Mouse (Mus musculus): ENCODE results near the gene Bak1. TPM values are rescaled to one million over a fixed set of nuclear protein-coding genes. Genes with fewer than 3 reads are reported as not detected.

Gene Bak1
- total and polyA plus RNA-seq, 3 experiments = 75.4 to 150 TPM; not detected in 1

DNA sequence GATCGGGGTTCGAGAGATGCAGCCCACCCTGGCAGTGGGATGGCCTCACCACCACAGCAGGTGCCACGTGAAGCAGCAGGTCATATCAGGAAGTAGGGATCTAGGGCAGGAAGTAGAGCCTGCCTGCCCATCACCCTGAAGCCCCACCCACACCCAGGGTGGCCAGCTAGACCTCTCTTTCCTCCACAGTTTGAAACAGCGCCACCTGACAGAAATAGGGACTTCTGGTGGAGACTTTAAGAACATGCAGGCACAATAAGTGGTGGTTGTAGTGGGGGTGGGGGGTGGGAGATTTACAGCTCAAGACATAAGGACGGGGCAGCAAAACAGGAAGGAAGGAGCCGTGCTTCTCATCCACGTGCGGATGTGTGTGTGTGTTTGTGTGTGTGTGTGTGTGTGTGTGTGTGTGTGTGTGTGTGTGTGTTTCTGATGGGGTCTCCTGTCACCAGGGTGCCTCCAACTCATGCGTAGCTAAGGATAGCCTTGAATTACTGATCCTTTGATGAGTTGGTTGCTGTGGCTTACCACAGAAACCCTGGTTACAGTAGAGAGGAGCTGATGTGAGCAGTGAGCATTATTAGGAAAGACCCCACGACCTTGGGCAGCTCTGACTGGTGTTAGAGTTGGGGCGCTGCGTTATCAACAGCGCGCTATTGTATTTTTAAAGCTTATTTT, 16.7 kb downstream of the Bak1 start:
- Histone ChIP-seq H3K9ac (ENCODE audit: control insufficient read depth, low read depth, low read length, poor library complexity, severe bottlenecking) (peak overlapping the region; percentile 70), H3K4me1 (ENCODE audit: control insufficient read depth in 1 of 2, insufficient read depth in 2 of 2, low read length in 2 of 2) (peaks cover 3 to 11% of the 10 kb centered on the region in 2 experiments; a peak in 3 of 4 replicates), H3K9me3 (replicated peaks; ENCODE audit: insufficient read depth, low read length) (no peaks in the 10 kb centered on the region), H3K4me3 (ENCODE audit: control insufficient read depth in 1 of 2, insufficient read depth in 1 of 2, low read depth in 2 of 2, low read length in 2 of 2) (peak overlapping the region; percentile 48 to 64), H3K27ac (ENCODE audit: control insufficient read depth, low read depth, low read length) (peak overlapping the region; percentile 74), H3K27me3 (ENCODE audit: control insufficient read depth in 1 of 2, insufficient read depth in 2 of 2, low read length in 2 of 2) (no peaks in the 10 kb centered on the region), H3K79me2 (ENCODE audit: control insufficient read depth, insufficient read depth, low read length, poor library complexity) (no peaks in the 10 kb centered on the region; the same call in 1 of the 2 replicates), H3K36me3 (ENCODE audit: control insufficient read depth in 1 of 2, insufficient read depth in 2 of 2, low read length in 2 of 2) (peaks cover 0 to 3% of the 10 kb centered on the region in 2 experiments; a peak in 1 of 4 replicates)
- DNase-seq (ENCODE audit: low read depth, low spot score) = peak; percentile 97
- TF ChIP-seq HCFC1 (IDR thresholded peaks at IDR 0.05; ENCODE audit: low read depth, low read length) (peak; percentile 65; the same call in 1 of the 2 replicates), SIN3A (IDR thresholded peaks at IDR 0.05; ENCODE audit: low read length) (peak; percentile 90), CHD1 (IDR thresholded peaks at IDR 0.05; ENCODE audit: low read depth, low read length) (peak; percentile 13; the same call in 1 of the 2 replicates), POLR2A (IDR thresholded peaks at IDR 0.05; ENCODE audit: control insufficient read depth in 1 of 2, insufficient read depth in 1 of 2, low read depth in 1 of 2, low read length in 2 of 2, poor library complexity in 1 of 2) (peak; percentile 46 to 77; a peak in 3 of 4 replicates), MAX (IDR thresholded peaks at IDR 0.05; ENCODE audit: low read length) (peak; percentile 85), MAZ (IDR thresholded peaks at IDR 0.05; ENCODE audit: low read depth, low read length) (peak; percentile 76), UBTF (IDR thresholded peaks at IDR 0.05; ENCODE audit: borderline replicate concordance, insufficient read depth, low read depth, low read length) (no peak), USF2 (IDR thresholded peaks at IDR 0.05; ENCODE audit: borderline replicate concordance in 1 of 2, insufficient read depth in 1 of 2, low read depth in 1 of 2, low read length in 2 of 2) (peak in 1 of 2 experiments; percentile 52; a peak in 2 of 4 replicates), RCOR1 (IDR thresholded peaks at IDR 0.05; ENCODE audit: low read depth, low read length) (peak; percentile 54; the same call in 1 of the 2 replicates), SMC3 (IDR thresholded peaks at IDR 0.05; ENCODE audit: low read depth, low read length) (peak; percentile 24; the same call in 1 of the 2 replicates), NRF1 (IDR thresholded peaks at IDR 0.05; ENCODE audit: insufficient read depth, low read depth, low read length, poor library complexity, severe bottlenecking) (no peak), MYC (IDR thresholded peaks at IDR 0.05; ENCODE audit: low read depth, low read length) (peak; percentile 89), ZC3H11A (IDR thresholded peaks at IDR 0.05; ENCODE audit: low read depth, low read length) (no peak), KAT2A (conservative IDR thresholded peaks at IDR 0.05; ENCODE audit: low read depth, low read length) (no peak; the same call in 1 of the 2 replicates), ELF1 (IDR thresholded peaks at IDR 0.05; ENCODE audit: low read depth, low read length) (peak; percentile 88; the same call in 1 of the 2 replicates), BHLHE40 (IDR thresholded peaks at IDR 0.05; ENCODE audit: borderline replicate concordance, low read depth, low read length) (peak; percentile 81), E2F4 (IDR thresholded peaks at IDR 0.05; ENCODE audit: borderline replicate concordance, low read depth, low read length) (no peak), RAD21 (IDR thresholded peaks at IDR 0.05; ENCODE audit: low read depth, low read length) (no peak; the same call in none of the 2 replicates), ZMIZ1 (IDR thresholded peaks at IDR 0.05; ENCODE audit: low read depth, low read length) (peak; percentile 67; the same call in 1 of the 2 replicates), POLR2AphosphoS5 (IDR thresholded peaks at IDR 0.05; ENCODE audit: borderline replicate concordance, low read depth, low read length) (no peak), ZNF384 (IDR thresholded peaks at IDR 0.05; ENCODE audit: low read depth, low read length) (no peak), MXI1 (IDR thresholded peaks at IDR 0.05; ENCODE audit: low read depth, low read length) (peak; percentile 92), GABPA (IDR thresholded peaks at IDR 0.05; ENCODE audit: low read depth, low read length) (no peak), ETS1 (IDR thresholded peaks at IDR 0.05; ENCODE audit: low read depth, low read length) (peak; percentile 69), TBP (IDR thresholded peaks at IDR 0.05; ENCODE audit: low read depth, low read length) (peak; percentile 69), TCF12 (IDR thresholded peaks at IDR 0.05; ENCODE audit: low read depth, low read length) (peak; percentile 59), TAL1 (IDR thresholded peaks at IDR 0.05; ENCODE audit: low read length) (no peak), USF1 (IDR thresholded peaks at IDR 0.05; ENCODE audit: low read depth, low read length) (peak; percentile 85), MAFK (IDR thresholded peaks at IDR 0.05; ENCODE audit: borderline replicate concordance, low read depth, low read length) (no peak), GATA1 (IDR thresholded peaks at IDR 0.05; ENCODE audit: low read depth, low read length) (no peak), CHD2 (IDR thresholded peaks at IDR 0.05; ENCODE audit: low read length) (0 out of 2 replicates have a peak, but pooled peaks have one; percentile 16), POLR2AphosphoS2 (IDR thresholded peaks at IDR 0.05; ENCODE audit: low read length) (peak; percentile 61; the same call in 1 of the 2 replicates), NELFE (IDR thresholded peaks at IDR 0.05; ENCODE audit: low read depth, low read length) (peak; percentile 70), EP300 (IDR thresholded peaks at IDR 0.05; ENCODE audit: low read depth in 1 of 2, low read length in 2 of 2) (peak in 1 of 2 experiments; percentile 41; a peak in 1 of 4 replicates), ZKSCAN1 (IDR thresholded peaks at IDR 0.05; ENCODE audit: low read depth, low read length) (peak; percentile 81)

Data from MEL (cell line).